Mouse (Mus musculus) neural tube, embryonic 14.5 days (tissue): ENCODE results near the gene Faah. TPM values are rescaled to one million over a fixed set of nuclear protein-coding genes. Genes with fewer than 3 reads are reported as not detected.
A peak's percentile ranks its signal among the peaks of the same experiment; 100 is the strongest.

Experiments used
- ATAC-seq: fragments of 200-750 bp; cut with Nextera tagmentation; 2 replicates; pipeline ENCODE4 v1.8.0; 2017; ENCODE audit warnings: low read depth, mild to moderate bottlenecking, moderate TSS enrichment, moderate library complexity
- H3K27ac ChIP-seq: fragments of 300-500 bp; sonication (generic); 2 replicates; pipeline ENCODE4 v1.5.1; 2014; ENCODE audit warnings: low read depth, mild to moderate bottlenecking, control low read depth, low read length, moderate library complexity, mixed read lengths
- H3K27me3 ChIP-seq: fragments of 300-500 bp; sonication (generic); 2 replicates; pipeline ENCODE4 v1.6.1; 2014; ENCODE audit warnings: low read length; ENCODE audit not compliant: control insufficient read depth, insufficient read depth
- H3K36me3 ChIP-seq: fragments of 300-500 bp; sonication (generic); 2 replicates; pipeline ENCODE4 v1.6.1; 2014; ENCODE audit warnings: low read length, mixed read lengths; ENCODE audit not compliant: control insufficient read depth, insufficient read depth
- H3K4me1 ChIP-seq: fragments of 300-500 bp; sonication (generic); 2 replicates; pipeline ENCODE4 v1.6.1; 2014; ENCODE audit warnings: low read length; ENCODE audit not compliant: control insufficient read depth, insufficient read depth
- H3K4me2 ChIP-seq: fragments of 300-500 bp; sonication (generic); 2 replicates; pipeline ENCODE4 v1.6.1; 2014; ENCODE audit warnings: mild to moderate bottlenecking, low read depth, low read length, control low read depth
- H3K4me3 ChIP-seq: fragments of 300-500 bp; sonication (generic); 2 replicates; pipeline ENCODE4 v1.5.1; 2014; ENCODE audit warnings: low read depth, low read length, control low read depth, mixed read lengths
- H3K9ac ChIP-seq: fragments of 300-500 bp; sonication (generic); replicated peaks from 2 replicates; pipeline ENCODE4 v1.6.1; 2014; ENCODE audit warnings: low read depth, mild to moderate bottlenecking, control low read depth, low read length, mixed read lengths
- H3K9me3 ChIP-seq: fragments of 300-500 bp; sonication (generic); 2 replicates; pipeline ENCODE4 v1.6.1; 2016; ENCODE audit warnings: low read length; ENCODE audit not compliant: control insufficient read depth
- WGBS: fragments of 180-500 bp; shearing (Covaris S2); extraction: QIAGEN DNeasy Blood & Tissue Kit; methylation state at CpG from one replicate; pipeline ENCODE4 v1.1.7; 2014; 5-methylcytosine and 5-hydroxymethylcytosine counted together
- polyA plus RNA-seq: library from polyadenylated mRNA; unstranded; fragments of >200 nt; fragmentation: Nextera tagmentation; extraction: Ambion mirVana; gene quantifications from 2 replicates; pipeline ENCODE4 v1.2.1, GENCODE M21; 2014

The Faah gene
- polyA plus RNA-seq = 13.7 and 17.1 TPM in 2 replicates

- Histone ChIP-seq H3K36me3 (no peaks in the 10 kb centered on the region), H3K9me3 (no peaks in the 10 kb centered on the region), H3K9ac (peak within 1 kb of the TSS; percentile 68), H3K4me3 (peak within 1 kb of the TSS; percentile 74), H3K27ac (peak within 1 kb of the TSS; percentile 39; the same call in 1 of the 2 replicates), H3K4me1 (0 out of 2 replicates have a peak, but pooled peaks cover 2% of the 10 kb centered on the region), H3K27me3 (peaks cover 24% of the 10 kb centered on the region), H3K4me2 (peak within 1 kb of the TSS; percentile 85)
- no peak; the same call in 1 of the 2 replicates for ATAC-seq
- WGBS = 5% methylated on average over 18 of the region's 18 CpGs
Observed at GRCm38 (mm10) chr4:116017902-116018746, at the start of gene Faah. Gene Faah, minus strand, starts transcription at chr4:116017926.

DNA sequence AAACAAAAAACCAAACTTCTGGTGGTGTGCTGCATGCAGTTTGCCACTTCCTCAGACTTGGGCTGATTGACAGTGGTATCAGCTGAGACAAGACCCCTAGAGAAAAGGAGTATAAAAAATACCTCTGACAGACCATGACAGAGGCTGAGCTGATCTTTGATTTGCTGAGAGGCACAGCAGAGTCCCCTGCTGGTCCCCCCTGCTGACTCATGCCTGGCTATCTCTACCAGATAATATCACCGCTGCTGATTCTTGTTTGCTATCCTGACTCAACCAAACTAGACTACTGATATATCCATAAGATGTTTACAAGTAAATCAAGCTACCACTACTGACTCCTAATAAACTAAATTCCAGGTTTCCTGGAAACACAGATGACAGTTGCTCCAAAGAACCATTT is 46.1 kb upstream of the Faah start:
- Histone ChIP-seq H3K27me3 (no peaks in the 10 kb centered on the region), H3K4me3 (no peak overlapping the region), H3K27ac (no peak overlapping the region), H3K36me3 (peaks cover 12% of the 10 kb centered on the region), H3K9me3 (no peaks in the 10 kb centered on the region), H3K4me1 (no peaks in the 10 kb centered on the region), H3K4me2 (no peak overlapping the region), H3K9ac (no peak overlapping the region)
- no peak for ATAC-seq
- WGBS = 37% methylated on average over 1 of the region's 1 CpGs

GRCm38 (mm10) chr4:116059012-116059726 is 41.4 kb upstream of the Faah start:
- WGBS = 83% methylated on average over 5 of the region's 5 CpGs

GRCm38 (mm10) chr4:116057559-116057958 is 39.8 kb upstream of the Faah start:
- WGBS = 0% methylated on average over 1 of the region's 1 CpGs
- no peak for ATAC-seq
- no peak overlapping the region for H3K27ac ChIP-seq
- no peak overlapping the region for H3K4me3 ChIP-seq
- no peaks in the 10 kb centered on the region for H3K27me3 ChIP-seq
- no peak overlapping the region for H3K4me2 ChIP-seq
- H3K9me3 ChIP-seq = no peaks in the 10 kb centered on the region
- no peaks in the 10 kb centered on the region for H3K4me1 ChIP-seq
- H3K9ac ChIP-seq = no peak overlapping the region
- H3K36me3 ChIP-seq = no peaks in the 10 kb centered on the region

More at GRCm38 (mm10) chr4:116059012-116059726, 41.4 kb upstream of the Faah start:
- H3K4me3 ChIP-seq = no peak overlapping the region
- no peaks in the 10 kb centered on the region for H3K36me3 ChIP-seq
- H3K27ac ChIP-seq = no peak overlapping the region
- H3K9me3 ChIP-seq = no peaks in the 10 kb centered on the region
- H3K4me2 ChIP-seq = no peak overlapping the region
- no peaks in the 10 kb centered on the region for H3K4me1 ChIP-seq
- H3K27me3 ChIP-seq = no peaks in the 10 kb centered on the region
- H3K9ac ChIP-seq = no peak overlapping the region
- no peak for ATAC-seq

GRCm38 (mm10) chr4:116053399-116053961 is 35.8 kb upstream of the Faah start, which contains the start of gene Nsun4:
Gene Nsun4, minus strand, starts transcription at chr4:116053876.
- H3K27ac ChIP-seq = peak within 1 kb of the TSS; percentile 91
- no peaks in the 10 kb centered on the region for H3K36me3 ChIP-seq
- peak; percentile 96 for ATAC-seq
- no peaks in the 10 kb centered on the region for H3K4me1 ChIP-seq
- peak within 1 kb of the TSS; percentile 61 for H3K9ac ChIP-seq
- H3K9me3 ChIP-seq = no peaks in the 10 kb centered on the region
- WGBS = under 1% methylated on average over 35 of the region's 35 CpGs
- peak within 1 kb of the TSS; percentile 59 for H3K4me3 ChIP-seq
- H3K4me2 ChIP-seq = peak within 1 kb of the TSS; percentile 72
- no peaks in the 10 kb centered on the region for H3K27me3 ChIP-seq

DNA sequence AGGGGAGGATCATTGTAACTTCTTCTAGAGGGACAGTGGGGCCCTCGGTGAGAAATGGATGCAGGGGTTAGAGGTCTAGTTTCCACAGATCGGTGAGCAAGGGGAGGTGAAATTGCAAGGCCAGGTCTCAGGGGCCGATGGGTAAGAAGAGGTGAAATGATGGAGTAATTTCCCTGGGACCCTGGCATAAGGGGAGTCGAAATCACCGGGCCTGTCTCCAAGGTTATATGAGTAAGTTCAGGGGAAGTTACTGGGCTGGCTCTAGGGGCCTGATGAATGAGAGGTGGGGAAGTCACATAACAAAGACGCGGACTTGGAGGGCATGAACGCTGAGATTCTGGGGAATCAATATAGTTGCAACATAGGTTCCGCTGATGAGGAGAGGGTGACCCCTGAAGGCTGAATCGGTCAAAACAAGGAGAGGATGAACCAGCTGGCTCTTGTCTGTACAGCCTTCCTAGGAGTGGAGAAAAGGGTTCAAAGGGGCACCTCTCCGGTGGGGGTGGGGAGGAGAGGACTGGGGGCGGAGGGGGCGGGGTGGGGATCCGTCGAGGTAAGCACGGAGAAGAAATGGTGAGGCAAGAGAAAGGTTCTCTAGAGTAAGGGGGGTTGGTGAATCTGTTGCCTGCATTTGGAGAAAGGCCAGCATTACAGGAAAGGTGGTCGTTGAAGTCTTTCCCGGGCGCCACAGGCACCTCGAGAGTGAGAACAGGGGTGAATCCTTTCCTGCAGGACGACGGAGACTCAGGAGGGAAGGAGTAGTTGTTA is 35.0 kb upstream of the Faah start:
- H3K4me1 ChIP-seq = no peaks in the 10 kb centered on the region
- no peaks in the 10 kb centered on the region for H3K27me3 ChIP-seq
- no peaks in the 10 kb centered on the region for H3K9me3 ChIP-seq
- WGBS = 9% methylated on average over 22 of the region's 22 CpGs
- ATAC-seq = peak; percentile 67
- no peaks in the 10 kb centered on the region for H3K36me3 ChIP-seq
- H3K27ac ChIP-seq = peak overlapping the region; percentile 91
- peak overlapping the region; percentile 61; the same call in 1 of the 2 replicates for H3K9ac ChIP-seq
- H3K4me2 ChIP-seq = peak overlapping the region; percentile 72
- peak overlapping the region; percentile 59 for H3K4me3 ChIP-seq

DNA sequence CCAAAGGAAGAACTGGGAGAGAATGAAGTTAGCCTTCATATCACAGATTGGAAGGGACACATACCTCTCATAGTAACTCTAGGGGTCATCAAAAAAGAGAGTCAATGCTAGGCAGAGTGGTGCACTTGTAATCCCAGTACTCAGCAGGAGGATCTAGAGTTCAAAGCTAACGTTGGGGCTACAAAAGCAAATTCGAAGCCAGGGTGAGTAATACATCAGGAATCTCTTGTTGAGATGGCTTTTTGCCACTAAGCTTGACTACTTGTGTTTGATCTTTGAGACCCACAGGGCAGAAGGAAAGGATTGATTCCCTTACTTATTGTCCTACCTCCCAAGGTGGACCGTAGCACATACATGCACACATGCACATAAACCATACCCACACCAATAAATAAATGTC is 31.5 kb upstream of the Faah start:
- no peak for ATAC-seq
- H3K4me3 ChIP-seq = no peak overlapping the region
- no peak overlapping the region for H3K27ac ChIP-seq
- 86% methylated on average over 3 of the region's 3 CpGs for WGBS
- no peak overlapping the region for H3K9ac ChIP-seq
- H3K36me3 ChIP-seq = no peaks in the 10 kb centered on the region
- H3K27me3 ChIP-seq = no peaks in the 10 kb centered on the region
- no peak overlapping the region for H3K4me2 ChIP-seq
- H3K9me3 ChIP-seq = no peaks in the 10 kb centered on the region
- no peaks in the 10 kb centered on the region for H3K4me1 ChIP-seq

DNA sequence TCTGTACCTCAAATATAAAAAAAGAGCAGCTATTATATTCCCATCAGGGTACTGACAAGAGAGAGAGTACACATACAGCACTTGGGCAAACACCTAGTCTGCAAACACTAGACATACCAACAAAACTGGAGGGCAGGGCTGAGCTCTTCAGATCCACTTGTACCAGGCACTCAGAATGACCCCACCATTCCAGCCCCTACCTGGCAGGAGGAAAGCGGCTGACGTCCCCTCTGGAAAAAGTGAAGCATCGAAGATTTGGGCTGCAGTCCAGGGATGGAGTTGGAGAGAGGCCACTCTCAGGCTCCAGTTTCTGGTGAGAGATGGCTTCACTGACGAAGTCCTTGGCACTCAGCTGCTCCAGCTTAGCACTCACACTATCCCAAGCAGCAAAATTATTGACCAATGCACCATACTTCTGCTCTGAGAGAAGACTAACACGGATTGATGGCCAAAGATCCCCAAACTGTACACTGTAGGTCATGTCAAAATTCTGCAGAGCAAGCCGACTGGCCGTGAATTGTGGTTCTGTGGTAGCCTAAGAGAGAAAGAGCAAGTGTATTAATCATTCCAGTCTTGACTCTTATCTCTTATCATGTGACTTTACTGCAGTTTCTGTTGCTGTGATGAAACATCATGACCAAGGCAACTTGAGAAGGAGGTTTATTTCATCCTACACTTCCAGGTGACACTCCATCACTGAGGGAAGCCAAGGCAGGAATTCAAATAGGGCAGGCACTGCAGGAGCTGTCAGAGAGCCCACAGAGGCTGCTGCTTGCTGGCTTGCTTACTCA is 30.6 kb upstream of the Faah start:
- 86% methylated on average over 7 of the region's 7 CpGs for whole genome bisulfite sequencing

More for the DNA sequence above, 30.6 kb upstream of the Faah start:
- no peaks in the 10 kb centered on the region for H3K27me3 ChIP-seq
- ATAC-seq = no peak
- H3K27ac ChIP-seq = no peak overlapping the region
- no peak overlapping the region for H3K4me2 ChIP-seq
- no peaks in the 10 kb centered on the region for H3K9me3 ChIP-seq
- no peaks in the 10 kb centered on the region for H3K36me3 ChIP-seq
- H3K4me1 ChIP-seq = no peaks in the 10 kb centered on the region
- no peak overlapping the region for H3K9ac ChIP-seq
- H3K4me3 ChIP-seq = no peak overlapping the region
